Mouse (Mus musculus): ENCODE measurements around the gene Gpx8.

GRCm38 (mm10) chr13:113023274-113024143 lies 22.7 kb downstream of the Gpx8 start:
- TF ChIP-seq POLR2A (IDR thresholded peaks at IDR 0.05; ENCODE audit: control insufficient read depth in 1 of 2, insufficient read depth in 1 of 2, low read depth in 1 of 2, low read length in 2 of 2, poor library complexity in 1 of 2) (no peak), ZKSCAN1 (IDR thresholded peaks at IDR 0.05; ENCODE audit: low read depth, low read length) (no peak), CHD1 (IDR thresholded peaks at IDR 0.05; ENCODE audit: low read depth, low read length) (no peak), EP300 (IDR thresholded peaks at IDR 0.05; ENCODE audit: low read depth in 1 of 2, low read length in 2 of 2) (no peak), USF2 (IDR thresholded peaks at IDR 0.05; ENCODE audit: borderline replicate concordance in 1 of 2, insufficient read depth in 1 of 2, low read depth in 1 of 2, low read length in 2 of 2) (no peak), SMC3 (IDR thresholded peaks at IDR 0.05; ENCODE audit: low read depth, low read length) (no peak), BHLHE40 (IDR thresholded peaks at IDR 0.05; ENCODE audit: borderline replicate concordance, low read depth, low read length) (no peak), MEF2A (IDR thresholded peaks at IDR 0.05; ENCODE audit: extremely low read depth, insufficient replicate concordance, low read depth, low read length, poor library complexity, severe bottlenecking) (no peak)

Measured in MEL (cell line).